Mouse (Mus musculus): ENCODE data around the gene Fam171a2. TPM values are rescaled to one million over a fixed set of nuclear protein-coding genes. Genes with fewer than 3 reads are reported as not detected.

Fam171a2 gene
- polyA plus RNA-seq, 1 experiment from 2014 or later: 3.2 TPM

- Histone ChIP-seq H3K4me3 (ENCODE audit: low read depth, low read length) (no peak overlapping the region), H3K27me3 (replicated peaks; ENCODE audit: insufficient read depth, low read length) (peaks cover 21% of the 10 kb centered on the region; the same call in 1 of the 2 replicates), H3K4me2 (replicated peaks; ENCODE audit: low read depth, low read length) (no peak overlapping the region), H3K9ac (replicated peaks; ENCODE audit: low read depth) (no peak overlapping the region), H3K4me1 (ENCODE audit: insufficient read depth, low read depth, low read length) (peaks cover 4% of the 10 kb centered on the region; the same call in 1 of the 2 replicates), H3K27ac (ENCODE audit: low read length) (no peak overlapping the region), H3K36me3 (ENCODE audit: insufficient read depth, low read length) (peaks cover 10% of the 10 kb centered on the region), H3K9me3 (ENCODE audit: low read length) (no peaks in the 10 kb centered on the region)
- DNase-seq (ENCODE audit: low spot score) (no peak), ATAC-seq (no peak)
- WGBS: 18% methylated on average over 12 of the region's 12 CpGs
- TF ChIP-seq CTCF (IDR thresholded peaks at IDR 0.05): no peak
These were observed 46.9 kb downstream of the Fam171a2 start for GRCm38 (mm10) chr11:102400513-102401084.

- TF ChIP-seq CTCF (IDR thresholded peaks at IDR 0.05) (no peak), EP300 (IDR thresholded peaks at IDR 0.05) (no peak)
- H3K9ac ChIP-seq (replicated peaks; ENCODE audit: low read depth): no peak overlapping the region
- H3K27ac ChIP-seq (ENCODE audit: low read length): no peak overlapping the region
- peaks cover 10% of the 10 kb centered on the region for H3K36me3 ChIP-seq (ENCODE audit: insufficient read depth, low read length)
- H3K4me1 ChIP-seq (ENCODE audit: insufficient read depth, low read depth, low read length): peaks cover 4% of the 10 kb centered on the region; the same call in 1 of the 2 replicates
- H3K27me3 ChIP-seq (replicated peaks; ENCODE audit: insufficient read depth, low read length): peaks cover 21% of the 10 kb centered on the region; the same call in 1 of the 2 replicates
- H3K4me2 ChIP-seq (replicated peaks; ENCODE audit: low read depth, low read length): peak overlapping the region; percentile 37
- ATAC-seq (no peak), DNase-seq (ENCODE audit: low spot score) (no peak)
- no peak overlapping the region for H3K4me3 ChIP-seq (ENCODE audit: low read depth, low read length)
- WGBS: 3% methylated on average over 28 of the region's 34 CpGs
- no peaks in the 10 kb centered on the region for H3K9me3 ChIP-seq (ENCODE audit: low read length)
These were observed 47.8 kb downstream of the Fam171a2 start for GRCm38 (mm10) chr11:102399610-102400072.

GRCm38 (mm10) chr11:102399107-102399506 lies 48.4 kb downstream of the Fam171a2 start:
- peaks cover 21% of the 10 kb centered on the region; the same call in 1 of the 2 replicates for H3K27me3 ChIP-seq (replicated peaks; ENCODE audit: insufficient read depth, low read length)

GRCm38 (mm10) chr11:102398007-102398825 lies 49.3 kb downstream of the Fam171a2 start:
- TF ChIP-seq CTCF (IDR thresholded peaks at IDR 0.05): no peak
- no peak for TF ChIP-seq EP300 (IDR thresholded peaks at IDR 0.05)
- Histone ChIP-seq H3K27me3 (replicated peaks; ENCODE audit: insufficient read depth, low read length) (peaks cover 21% of the 10 kb centered on the region; the same call in 1 of the 2 replicates), H3K36me3 (ENCODE audit: insufficient read depth, low read length) (peaks cover 4% of the 10 kb centered on the region), H3K4me1 (ENCODE audit: insufficient read depth, low read depth, low read length) (peaks cover 10% of the 10 kb centered on the region), H3K9me3 (ENCODE audit: low read length) (no peaks in the 10 kb centered on the region), H3K9ac (replicated peaks; ENCODE audit: low read depth) (no peak overlapping the region), H3K4me3 (ENCODE audit: low read depth, low read length) (no peak overlapping the region), H3K27ac (ENCODE audit: low read length) (no peak overlapping the region), H3K4me2 (replicated peaks; ENCODE audit: low read depth, low read length) (no peak overlapping the region)
- peak; percentile 65 for DNase-seq (ENCODE audit: low spot score)
- WGBS: 72% methylated on average over 20 of the region's 20 CpGs
- ATAC-seq: peak; percentile 40; the same call in 1 of the 2 replicates

More at GRCm38 (mm10) chr11:102399107-102399506, 48.4 kb downstream of the Fam171a2 start:
- no peak for ATAC-seq
- H3K9ac ChIP-seq (replicated peaks; ENCODE audit: low read depth): no peak overlapping the region
- no peaks in the 10 kb centered on the region for H3K9me3 ChIP-seq (ENCODE audit: low read length)
- no peak overlapping the region for H3K4me3 ChIP-seq (ENCODE audit: low read depth, low read length)
- DNase-seq (ENCODE audit: low spot score): no peak
- H3K27ac ChIP-seq (ENCODE audit: low read length): no peak overlapping the region
- peaks cover 10% of the 10 kb centered on the region for H3K36me3 ChIP-seq (ENCODE audit: insufficient read depth, low read length)
- WGBS: 12% methylated on average over 15 of the region's 15 CpGs
- 0 out of 2 replicates have a peak overlapping the region, but pooled peaks have one; percentile 37 for H3K4me2 ChIP-seq (replicated peaks; ENCODE audit: low read depth, low read length)
- peaks cover 4% of the 10 kb centered on the region; the same call in 1 of the 2 replicates for H3K4me1 ChIP-seq (ENCODE audit: insufficient read depth, low read depth, low read length)
- TF ChIP-seq EP300 (IDR thresholded peaks at IDR 0.05) (no peak), CTCF (IDR thresholded peaks at IDR 0.05) (no peak)

GRCm38 (mm10) chr11:102396671-102397141 lies 50.8 kb downstream of the Fam171a2 start:
- H3K4me2 ChIP-seq (replicated peaks; ENCODE audit: low read depth, low read length): no peak overlapping the region
- no peaks in the 10 kb centered on the region for H3K9me3 ChIP-seq (ENCODE audit: low read length)
- no peak overlapping the region for H3K27ac ChIP-seq (ENCODE audit: low read length)
- H3K9ac ChIP-seq (replicated peaks; ENCODE audit: low read depth): no peak overlapping the region
- peaks cover 21% of the 10 kb centered on the region; the same call in 1 of the 2 replicates for H3K27me3 ChIP-seq (replicated peaks; ENCODE audit: insufficient read depth, low read length)
- H3K4me3 ChIP-seq (ENCODE audit: low read depth, low read length): no peak overlapping the region
- TF ChIP-seq CTCF (IDR thresholded peaks at IDR 0.05) (no peak), EP300 (IDR thresholded peaks at IDR 0.05) (no peak)
- DNase-seq (ENCODE audit: low spot score) (no peak), ATAC-seq (no peak)
- WGBS: 73% methylated on average over 7 of the region's 7 CpGs
- H3K36me3 ChIP-seq (ENCODE audit: insufficient read depth, low read length): no peaks in the 10 kb centered on the region
- H3K4me1 ChIP-seq (ENCODE audit: insufficient read depth, low read depth, low read length): peaks cover 10% of the 10 kb centered on the region

GRCm38 (mm10) chr11:102396263-102396662 lies 51.2 kb downstream of the Fam171a2 start:
- H3K4me1 ChIP-seq (ENCODE audit: insufficient read depth, low read depth, low read length): peaks cover 10% of the 10 kb centered on the region
- no peak overlapping the region for H3K27ac ChIP-seq (ENCODE audit: low read length)
- peaks cover 21% of the 10 kb centered on the region; the same call in 1 of the 2 replicates for H3K27me3 ChIP-seq (replicated peaks; ENCODE audit: insufficient read depth, low read length)
- no peak for TF ChIP-seq EP300 (IDR thresholded peaks at IDR 0.05)
- no peak for TF ChIP-seq CTCF (IDR thresholded peaks at IDR 0.05)
- H3K36me3 ChIP-seq (ENCODE audit: insufficient read depth, low read length): no peaks in the 10 kb centered on the region
- ATAC-seq (no peak), DNase-seq (ENCODE audit: low spot score) (no peak)
- H3K9ac ChIP-seq (replicated peaks; ENCODE audit: low read depth): no peak overlapping the region
- 46% methylated on average over 6 of the region's 6 CpGs for WGBS
- H3K9me3 ChIP-seq (ENCODE audit: low read length): no peaks in the 10 kb centered on the region
- no peak overlapping the region for H3K4me3 ChIP-seq (ENCODE audit: low read depth, low read length)
- no peak overlapping the region for H3K4me2 ChIP-seq (replicated peaks; ENCODE audit: low read depth, low read length)

Measured in lung, postnatal 0 days (tissue).